Mouse (Mus musculus): ENCODE results near the gene Adk. TPM values are rescaled to one million over a fixed set of nuclear protein-coding genes. Genes with fewer than 3 reads are reported as not detected.

Adk gene
- total RNA-seq, 2 experiments from 2014 or later, result 59.5 to 61.9 TPM

- intact Hi-C loops (cut with DNase I), result no loop called here
- no peak for DNase-seq (ENCODE audit: extremely low spot score in 1 of 2, low spot score in 2 of 2)
Measured at GRCm38 (mm10) chr14:21284847-21285246, 232.5 kb downstream of the Adk start.

GRCm38 (mm10) chr14:21286274-21286673 lies 233.9 kb downstream of the Adk start:
- intact Hi-C loops (cut with DNase I), result no loop called here
- DNase-seq (ENCODE audit: extremely low spot score in 1 of 2, low spot score in 2 of 2), result no peak

DNA sequence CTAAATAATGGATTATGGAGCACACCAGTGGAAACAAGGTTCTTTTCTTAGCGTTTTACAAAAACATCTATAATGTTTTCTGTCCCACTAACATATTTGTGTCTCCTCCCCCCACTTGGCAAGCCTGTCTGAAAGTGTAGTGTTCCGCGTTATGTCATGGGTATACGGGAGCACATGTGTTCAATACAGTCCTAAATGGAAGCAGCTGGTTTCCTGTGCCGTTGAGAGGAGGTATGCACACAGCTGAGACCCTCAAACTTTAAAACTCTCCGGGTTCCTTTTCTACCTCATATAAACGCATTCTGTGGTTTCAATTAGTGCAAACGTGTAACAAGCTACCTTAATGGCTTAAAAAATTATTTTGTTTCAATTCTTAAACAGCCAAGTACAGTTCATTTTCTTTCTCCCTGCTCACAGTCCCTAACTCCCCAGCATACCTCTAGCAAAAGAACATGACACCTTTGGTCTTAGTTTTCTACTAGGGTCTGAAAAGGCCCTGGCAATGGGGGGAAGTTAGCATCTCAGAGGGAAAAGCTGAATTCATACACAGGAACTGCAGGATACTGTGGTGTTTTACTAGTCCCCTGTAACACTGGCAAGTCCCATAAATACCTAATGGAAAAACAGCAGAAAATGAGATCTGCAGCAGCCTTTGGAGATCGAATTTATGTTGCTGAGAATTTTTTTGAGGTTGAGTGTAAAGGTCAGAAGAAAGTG lies 235.5 kb downstream of the Adk start:
- no peak for DNase-seq (ENCODE audit: extremely low spot score in 1 of 2, low spot score in 2 of 2)
- intact Hi-C loops (cut with DNase I), result no loop called here

DNA sequence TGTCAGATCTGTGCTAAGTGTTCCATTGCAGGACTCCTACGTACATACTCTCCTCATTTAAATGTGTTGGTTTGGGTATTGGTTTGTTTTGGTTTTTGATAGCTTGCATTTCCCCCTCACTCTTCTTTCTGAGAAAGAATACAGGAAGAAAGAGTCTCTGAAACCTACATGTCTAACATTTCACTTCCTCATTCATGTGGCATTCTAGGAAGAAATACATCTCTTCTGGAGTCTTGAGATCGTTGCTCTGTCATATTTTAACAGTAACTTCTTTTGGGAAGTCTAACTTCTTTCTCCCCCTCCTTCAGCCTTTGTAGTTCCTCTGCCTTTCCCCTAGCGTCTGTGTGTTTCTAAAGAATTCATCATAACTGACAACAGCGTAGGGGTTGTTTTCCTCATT lies 247.4 kb downstream of the Adk start:
- no peak for DNase-seq (ENCODE audit: extremely low spot score in 1 of 2, low spot score in 2 of 2)
- intact Hi-C loops (cut with DNase I), result no loop called here

DNA sequence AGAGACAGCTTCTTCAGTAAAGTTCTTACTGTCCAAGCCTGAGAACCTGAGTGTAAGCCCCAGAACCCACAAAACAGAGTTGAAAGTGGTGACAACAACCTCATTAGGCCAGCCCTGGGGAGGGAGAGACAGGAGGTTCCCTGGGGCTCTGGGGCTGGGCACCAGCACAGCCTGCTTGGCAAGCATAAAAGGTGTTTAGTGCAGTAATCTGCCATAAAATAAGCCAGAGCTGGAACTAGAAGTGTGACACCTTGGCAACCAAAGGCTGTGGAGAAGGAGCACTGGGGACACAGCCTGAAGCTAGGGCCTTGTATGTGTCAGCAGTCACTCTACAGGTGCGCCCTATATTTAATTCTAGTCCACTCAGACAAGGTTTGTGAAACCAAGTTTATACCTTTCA lies 252.4 kb downstream of the Adk start:
- DNase-seq (ENCODE audit: extremely low spot score in 1 of 2, low spot score in 2 of 2), result no peak
- intact Hi-C loops (cut with DNase I), result no loop called here

- no peak for DNase-seq (ENCODE audit: extremely low spot score in 1 of 2, low spot score in 2 of 2)
- intact Hi-C loops (cut with DNase I), result no loop called here
Measured at GRCm38 (mm10) chr14:21308349-21308936, 256.1 kb downstream of the Adk start.

DNA sequence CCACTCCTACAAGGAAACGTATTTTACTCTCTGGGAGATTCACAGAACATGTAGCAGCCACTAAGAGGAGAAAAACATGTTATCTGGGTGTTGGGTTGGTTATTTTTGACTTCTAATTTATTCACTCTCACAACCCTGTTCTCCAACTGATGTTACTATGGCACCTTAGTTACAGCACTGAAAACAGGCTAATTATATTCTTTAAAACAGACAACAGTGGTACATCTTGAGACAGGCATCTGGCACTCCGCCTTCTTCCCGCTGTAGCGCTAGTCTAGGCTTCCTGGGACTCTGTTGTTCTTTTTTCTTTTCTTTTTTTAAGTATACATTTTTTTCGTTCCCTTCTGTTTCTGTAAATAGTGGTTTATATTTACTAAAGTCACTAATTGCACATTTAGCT lies 258.2 kb downstream of the Adk start:
- intact Hi-C loops (cut with DNase I), result no loop called here
- DNase-seq (ENCODE audit: extremely low spot score in 1 of 2, low spot score in 2 of 2), result peak; percentile 57 to 61

DNA sequence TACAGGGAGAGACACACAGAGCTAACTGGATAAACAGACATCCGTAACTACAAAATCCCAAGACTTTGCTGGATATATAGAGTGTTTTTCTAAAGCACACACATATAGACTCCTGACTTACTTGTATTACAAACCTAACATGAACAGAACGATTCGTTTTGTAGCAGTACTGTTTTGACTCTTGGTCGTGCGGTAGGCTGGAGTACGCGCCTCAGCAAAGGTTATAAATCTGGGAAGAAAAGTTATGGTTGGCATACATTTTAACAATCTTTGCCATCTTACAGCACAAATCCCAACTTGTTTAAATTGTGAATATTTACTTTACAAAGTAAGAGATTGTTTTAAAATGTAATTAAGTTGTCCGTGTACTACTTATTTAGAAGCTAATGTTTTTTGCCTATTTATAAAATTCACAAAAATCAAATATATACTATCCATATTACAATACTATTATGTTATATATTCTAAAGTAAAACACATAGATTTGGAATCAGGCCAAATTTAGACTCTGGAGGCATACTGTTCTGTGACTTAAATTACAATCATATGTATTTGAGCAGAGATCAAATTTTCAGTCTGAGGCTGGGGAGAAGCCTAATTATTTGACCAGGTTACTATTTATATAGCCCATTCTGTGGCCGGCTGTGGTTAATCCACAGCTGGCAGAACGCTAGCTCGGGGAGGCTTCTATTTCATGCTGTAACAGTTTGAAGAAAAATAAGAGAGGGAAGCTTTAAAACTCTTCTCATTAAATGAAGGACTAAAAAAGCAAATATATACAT lies 261.4 kb downstream of the Adk start:
- no peak for DNase-seq (ENCODE audit: extremely low spot score in 1 of 2, low spot score in 2 of 2)
- intact Hi-C loops (cut with DNase I), result no loop called here

- no peak for DNase-seq (ENCODE audit: extremely low spot score in 1 of 2, low spot score in 2 of 2)
- intact Hi-C loops (cut with DNase I), result no loop called here
Measured at GRCm38 (mm10) chr14:21314466-21314865, 262.1 kb downstream of the Adk start.

GRCm38 (mm10) chr14:21334826-21335225 lies 282.5 kb downstream of the Adk start:
- intact Hi-C loops (cut with DNase I), result no loop called here
- no peak for DNase-seq (ENCODE audit: extremely low spot score in 1 of 2, low spot score in 2 of 2)

DNA sequence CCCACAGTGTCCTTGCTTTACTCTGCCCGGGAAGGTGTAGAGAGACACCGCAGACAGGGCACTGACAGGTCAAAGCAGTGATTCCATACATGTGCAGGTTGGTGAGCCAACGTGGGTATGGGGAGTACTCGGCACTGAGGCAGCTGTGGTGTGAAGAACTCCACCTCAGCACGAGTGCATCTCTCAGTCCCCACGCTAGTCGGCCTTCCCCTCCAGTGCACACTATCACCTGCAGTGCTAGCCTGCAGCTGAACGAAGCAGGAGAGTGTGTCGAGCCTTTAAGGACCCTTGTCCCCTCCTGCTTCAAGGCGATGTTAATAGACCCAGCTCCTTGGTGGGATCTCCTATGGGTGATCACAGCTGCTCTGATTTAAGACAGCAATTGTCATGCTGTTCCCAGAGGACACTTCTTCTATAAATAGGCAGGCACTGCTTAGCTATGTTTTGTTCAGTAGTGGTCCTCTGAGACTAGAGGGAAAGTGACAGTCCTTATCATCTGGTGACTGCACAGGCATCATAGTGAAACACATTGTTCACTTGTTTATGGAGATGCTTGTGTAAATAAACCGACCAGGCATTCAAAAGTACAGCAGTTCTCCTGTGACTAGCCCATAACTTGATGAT lies 283.4 kb downstream of the Adk start:
- intact Hi-C loops (cut with DNase I), result no loop called here
- DNase-seq (ENCODE audit: extremely low spot score in 1 of 2, low spot score in 2 of 2), result no peak

GRCm38 (mm10) chr14:21337948-21338347 lies 285.6 kb downstream of the Adk start:
- no peak for DNase-seq (ENCODE audit: extremely low spot score in 1 of 2, low spot score in 2 of 2)
- intact Hi-C loops (cut with DNase I), result no loop called here

- DNase-seq (ENCODE audit: extremely low spot score in 1 of 2, low spot score in 2 of 2), result no peak
Measured at GRCm38 (mm10) chr14:21341195-21341594, 288.8 kb downstream of the Adk start.

DNA sequence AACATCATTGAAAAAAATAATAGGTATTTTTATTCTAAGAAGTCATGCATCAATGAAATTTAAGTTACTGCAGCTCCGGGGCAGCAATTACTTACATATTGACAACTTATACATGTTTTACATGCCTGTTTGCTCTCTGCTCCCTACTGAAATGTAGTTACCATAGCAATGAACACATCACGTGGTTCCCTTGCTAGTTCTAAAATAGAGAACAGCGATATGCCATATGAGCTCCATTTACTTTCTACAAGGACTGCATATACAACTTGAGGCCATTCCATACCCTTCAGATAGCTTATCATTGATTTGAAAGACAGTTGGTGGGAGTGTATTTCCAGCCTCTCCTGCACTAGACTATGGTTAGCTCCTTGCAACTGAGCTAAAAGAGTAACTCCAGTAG lies 290.6 kb downstream of the Adk start:
- DNase-seq (ENCODE audit: extremely low spot score in 1 of 2, low spot score in 2 of 2), result peak in 1 of 2 experiments; percentile 15

More at GRCm38 (mm10) chr14:21341195-21341594, 288.8 kb downstream of the Adk start:
- intact Hi-C loops (cut with DNase I), result no loop called here

DNA sequence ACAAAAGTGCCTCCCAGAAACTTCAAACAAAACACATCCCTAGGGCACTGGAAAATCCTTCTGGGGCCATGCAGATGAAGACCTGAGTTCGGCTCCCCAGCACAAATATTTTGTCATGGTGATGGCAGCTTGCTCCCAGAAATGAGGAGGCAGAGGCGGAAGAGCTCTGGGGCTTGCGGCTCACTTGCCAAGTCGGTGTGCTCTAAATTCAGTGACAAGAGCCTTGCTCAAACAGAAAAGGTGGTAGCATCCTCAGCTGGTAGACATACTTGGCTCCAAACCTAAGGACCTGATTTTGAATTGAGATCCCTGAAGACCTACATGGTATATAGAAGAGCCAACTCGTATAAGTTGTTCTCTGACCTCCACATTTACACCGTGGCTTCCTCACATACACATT lies 292.5 kb downstream of the Adk start:
- no peak for DNase-seq (ENCODE audit: extremely low spot score in 1 of 2, low spot score in 2 of 2)

More for the DNA sequence above, 290.6 kb downstream of the Adk start:
- intact Hi-C loops (cut with DNase I), result no loop called here

DNA sequence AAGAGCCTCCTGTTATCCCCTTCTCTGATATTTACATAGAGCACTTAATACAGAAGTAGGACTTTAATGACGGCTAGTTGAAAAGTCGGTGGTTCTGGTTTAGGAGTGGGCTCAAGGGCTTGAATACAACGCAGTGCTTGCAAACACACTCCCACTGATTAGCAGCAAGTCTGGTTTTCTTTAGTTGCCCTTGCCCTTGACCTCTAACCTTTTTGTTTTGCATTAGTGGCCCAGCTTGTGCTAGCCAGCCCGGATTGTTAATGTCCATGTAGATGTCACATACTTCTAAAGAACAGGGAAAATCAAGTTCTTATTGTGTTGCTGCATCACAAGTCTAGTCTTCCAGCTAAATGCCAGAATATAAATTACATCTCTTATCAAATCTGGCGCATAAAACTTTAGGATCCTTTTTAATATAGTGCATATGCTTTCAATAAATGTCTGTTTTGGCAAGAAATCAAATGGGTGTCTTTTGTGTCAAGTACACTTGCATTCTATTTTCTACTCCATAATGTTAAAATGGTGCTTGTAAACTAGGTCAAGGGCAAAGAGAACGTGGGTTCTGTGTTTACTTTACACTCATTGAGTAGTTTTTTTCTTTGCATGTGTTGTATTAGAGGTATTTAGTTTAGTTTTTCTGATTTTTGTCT lies 296.4 kb downstream of the Adk start:
- intact Hi-C loops (cut with DNase I), result no loop called here
- DNase-seq (ENCODE audit: extremely low spot score in 1 of 2, low spot score in 2 of 2), result no peak

More for the DNA sequence above, 292.5 kb downstream of the Adk start:
- intact Hi-C loops (cut with DNase I), result no loop called here

DNA sequence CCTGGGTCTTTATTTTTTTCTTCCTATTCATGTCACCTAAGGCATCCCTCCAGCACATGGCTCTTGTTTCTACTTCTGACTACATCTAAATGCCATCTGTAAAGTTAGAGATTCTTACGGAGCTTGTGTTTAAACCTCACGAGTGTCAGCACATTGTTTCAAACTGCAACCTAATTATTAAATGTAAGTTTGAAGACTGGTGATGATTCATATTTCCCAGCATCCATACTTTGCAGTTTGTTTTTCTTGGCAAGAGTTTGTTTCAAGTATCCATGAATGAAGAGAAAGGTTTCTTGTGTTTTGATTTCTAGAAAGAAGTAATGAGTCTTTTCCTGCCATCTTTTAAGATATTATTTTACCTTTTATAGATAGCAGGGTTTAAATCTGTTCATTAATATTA lies 299.3 kb downstream of the Adk start:
- intact Hi-C loops (cut with DNase I), result no loop called here
- DNase-seq (ENCODE audit: extremely low spot score in 1 of 2, low spot score in 2 of 2), result no peak

- intact Hi-C loops (cut with DNase I), result no loop called here
- no peak for DNase-seq (ENCODE audit: extremely low spot score in 1 of 2, low spot score in 2 of 2)
Measured at GRCm38 (mm10) chr14:21356286-21356685, 303.9 kb downstream of the Adk start.
